Mouse (Mus musculus) forebrain, embryonic 16.5 days (tissue): ENCODE data around the gene Rpl21. TPM values are rescaled to one million over a fixed set of nuclear protein-coding genes. Genes with fewer than 3 reads are reported as not detected.
A peak's percentile ranks its signal among the peaks of the same experiment; 100 is the strongest.

ENCODE experiments used
- ATAC-seq: fragments of 200-750 bp; cut with Nextera tagmentation; 2 replicates; pipeline ENCODE4 v1.8.0; 2017; ENCODE audit warnings: mild to moderate bottlenecking, moderate library complexity
- H3K27ac ChIP-seq: fragments of 300-500 bp; sonication (generic); 2 replicates; pipeline ENCODE4 v1.5.1; 2014; ENCODE audit warnings: low read length, control low read depth
- H3K27me3 ChIP-seq: fragments of 300-500 bp; sonication (generic); replicated peaks from 2 replicates; pipeline ENCODE4 v1.6.1; 2014; ENCODE audit warnings: low read length; ENCODE audit not compliant: control insufficient read depth, insufficient read depth
- H3K36me3 ChIP-seq: fragments of 300-500 bp; sonication (generic); 2 replicates; pipeline ENCODE4 v1.6.1; 2014; ENCODE audit not compliant: control insufficient read depth, insufficient read depth
- H3K4me1 ChIP-seq: fragments of 300-500 bp; sonication (generic); replicated peaks from 2 replicates; pipeline ENCODE4 v1.6.1; 2014; ENCODE audit warnings: low read length; ENCODE audit not compliant: control insufficient read depth, insufficient read depth
- H3K4me2 ChIP-seq: fragments of 300-500 bp; sonication (generic); 2 replicates; pipeline ENCODE4 v1.6.1; 2014; ENCODE audit warnings: mild to moderate bottlenecking, low read length, control low read depth
- H3K4me3 ChIP-seq: fragments of 300-500 bp; sonication (generic); replicated peaks from 2 replicates; pipeline ENCODE4 v1.5.1; 2014; ENCODE audit warnings: mild to moderate bottlenecking, low read length, control low read depth
- H3K9ac ChIP-seq: fragments of 300-500 bp; sonication (generic); replicated peaks from 2 replicates; pipeline ENCODE4 v1.6.1; 2014; ENCODE audit warnings: low read depth, low read length, control low read depth
- H3K9me3 ChIP-seq: fragments of 300-500 bp; sonication (generic); 2 replicates; pipeline ENCODE4 v1.6.1; 2016; ENCODE audit warnings: low read length; ENCODE audit not compliant: control insufficient read depth
- WGBS: fragments of 180-500 bp; shearing (Covaris S2); extraction: QIAGEN DNeasy Blood & Tissue Kit; methylation state at CpG from one replicate; pipeline ENCODE4 v1.1.7; 2014; 5-methylcytosine and 5-hydroxymethylcytosine counted together
- polyA plus RNA-seq: library from polyadenylated mRNA; unstranded; fragments of >200 nt; fragmentation: Nextera tagmentation; extraction: Ambion mirVana; gene quantifications from 2 replicates; pipeline ENCODE4 v1.2.1, GENCODE M21; 2015

The Rpl21 gene
- polyA plus RNA-seq, 1 experiment from 2014 or later: 320 TPM

GRCm38 (mm10) chr5:146794853-146795252 lies 37.8 kb upstream of the Rpl21 start, which contains the start of gene Usp12:
Gene Usp12 (minus strand): TSS chr5:146795006.
- Histone ChIP-seq H3K9me3 (no peaks in the 10 kb centered on the region), H3K4me1 (peaks cover 28% of the 10 kb centered on the region), H3K4me2 (peak within 1 kb of the TSS; percentile 75), H3K4me3 (peak within 1 kb of the TSS; percentile 96), H3K27me3 (no peaks in the 10 kb centered on the region), H3K27ac (peak within 1 kb of the TSS; percentile 86), H3K36me3 (no peaks in the 10 kb centered on the region), H3K9ac (peak within 1 kb of the TSS; percentile 92)
- ATAC-seq: peak; percentile 97
- WGBS: under 1% methylated on average over 31 of the region's 51 CpGs

GRCm38 (mm10) chr5:146795728-146796127 lies 37.0 kb upstream of the Rpl21 start:
- Histone ChIP-seq H3K27ac (no peak overlapping the region), H3K4me3 (no peak overlapping the region), H3K9me3 (no peaks in the 10 kb centered on the region), H3K27me3 (no peaks in the 10 kb centered on the region), H3K36me3 (no peaks in the 10 kb centered on the region), H3K4me1 (peaks cover 26% of the 10 kb centered on the region), H3K4me2 (no peak overlapping the region), H3K9ac (no peak overlapping the region)
- ATAC-seq: no peak
- WGBS: 65% methylated on average over 13 of the region's 13 CpGs

DNA sequence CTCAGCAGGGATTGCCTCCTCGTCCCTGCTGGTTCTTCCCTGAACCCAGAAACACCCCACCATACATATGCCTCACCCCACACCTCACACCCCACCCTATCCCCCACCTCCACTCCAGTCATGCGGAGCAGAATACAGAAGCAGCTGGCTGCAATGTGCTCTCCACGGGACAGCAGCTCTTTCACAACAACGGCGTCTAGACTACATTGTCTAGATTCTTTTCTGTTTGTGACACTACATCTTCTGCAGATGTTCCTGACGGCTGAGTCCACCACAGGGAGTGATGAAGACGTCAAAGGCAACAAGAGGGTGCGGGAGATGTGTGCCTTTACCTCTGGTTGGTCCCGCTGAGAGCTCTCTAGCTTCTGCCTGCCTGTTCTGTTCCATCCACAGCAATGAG lies 34.7 kb upstream of the Rpl21 start:
- H3K4me3 ChIP-seq: no peak overlapping the region
- H3K27ac ChIP-seq: no peak overlapping the region
- no peaks in the 10 kb centered on the region for H3K36me3 ChIP-seq
- H3K9ac ChIP-seq: no peak overlapping the region
- peaks cover 2% of the 10 kb centered on the region; the same call in 1 of the 2 replicates for H3K9me3 ChIP-seq
- 54% methylated on average over 9 of the region's 9 CpGs for WGBS
- no peaks in the 10 kb centered on the region for H3K27me3 ChIP-seq
- H3K4me2 ChIP-seq: no peak overlapping the region
- no peak for ATAC-seq
- H3K4me1 ChIP-seq: peaks cover 10% of the 10 kb centered on the region

- Histone ChIP-seq H3K9ac (no peak overlapping the region), H3K27ac (no peak overlapping the region), H3K36me3 (no peaks in the 10 kb centered on the region), H3K9me3 (peaks cover 2% of the 10 kb centered on the region; the same call in 1 of the 2 replicates), H3K27me3 (no peaks in the 10 kb centered on the region), H3K4me1 (no peaks in the 10 kb centered on the region), H3K4me2 (no peak overlapping the region), H3K4me3 (no peak overlapping the region)
- 73% methylated on average over 8 of the region's 8 CpGs for WGBS
- no peak for ATAC-seq
Observed at GRCm38 (mm10) chr5:146806004-146806430, 26.7 kb upstream of the Rpl21 start.

DNA sequence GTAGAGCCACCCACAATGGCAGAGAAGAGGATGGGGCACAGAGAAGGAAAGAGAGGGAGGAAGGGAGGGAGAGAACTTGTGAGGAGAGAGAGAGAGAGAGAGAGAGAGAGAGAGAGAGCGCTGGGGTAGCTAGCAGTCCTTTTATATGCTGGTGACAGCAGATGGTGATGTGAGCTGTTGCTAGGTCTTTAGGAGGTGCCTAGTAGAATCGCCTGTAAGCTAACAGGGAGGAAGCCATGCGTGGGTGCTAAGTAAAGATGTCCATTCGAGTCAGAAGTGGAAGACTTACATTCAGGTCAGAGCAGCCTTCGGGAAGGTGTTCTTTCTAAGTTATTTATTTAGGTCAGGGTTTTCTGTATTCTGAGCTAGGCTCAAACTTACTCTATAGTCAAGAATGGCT lies 22.7 kb upstream of the Rpl21 start:
- H3K4me1 ChIP-seq: no peaks in the 10 kb centered on the region
- no peak for ATAC-seq

GRCm38 (mm10) chr5:146812866-146813265 lies 19.8 kb upstream of the Rpl21 start:
- H3K9me3 ChIP-seq: no peaks in the 10 kb centered on the region
- no peak overlapping the region for H3K27ac ChIP-seq
- no peaks in the 10 kb centered on the region for H3K4me1 ChIP-seq
- no peak overlapping the region for H3K4me3 ChIP-seq
- H3K9ac ChIP-seq: no peak overlapping the region
- no peak overlapping the region for H3K4me2 ChIP-seq
- WGBS: 86% methylated on average over 5 of the region's 5 CpGs
- no peaks in the 10 kb centered on the region for H3K36me3 ChIP-seq
- no peaks in the 10 kb centered on the region for H3K27me3 ChIP-seq
- no peak for ATAC-seq

More for the DNA sequence above, 22.7 kb upstream of the Rpl21 start:
- H3K9ac ChIP-seq: no peak overlapping the region
- no peaks in the 10 kb centered on the region for H3K9me3 ChIP-seq
- H3K27me3 ChIP-seq: no peaks in the 10 kb centered on the region
- H3K4me2 ChIP-seq: no peak overlapping the region
- no peak overlapping the region for H3K27ac ChIP-seq
- WGBS: 63% methylated on average over 5 of the region's 5 CpGs
- no peaks in the 10 kb centered on the region for H3K36me3 ChIP-seq
- no peak overlapping the region for H3K4me3 ChIP-seq

GRCm38 (mm10) chr5:146813421-146813820 lies 19.3 kb upstream of the Rpl21 start:
- no peak for ATAC-seq
- Histone ChIP-seq H3K27me3 (no peaks in the 10 kb centered on the region), H3K4me3 (no peak overlapping the region), H3K4me1 (no peaks in the 10 kb centered on the region), H3K9me3 (no peaks in the 10 kb centered on the region), H3K36me3 (no peaks in the 10 kb centered on the region), H3K9ac (no peak overlapping the region), H3K27ac (no peak overlapping the region), H3K4me2 (no peak overlapping the region)
- WGBS: 88% methylated on average over 4 of the region's 4 CpGs

DNA sequence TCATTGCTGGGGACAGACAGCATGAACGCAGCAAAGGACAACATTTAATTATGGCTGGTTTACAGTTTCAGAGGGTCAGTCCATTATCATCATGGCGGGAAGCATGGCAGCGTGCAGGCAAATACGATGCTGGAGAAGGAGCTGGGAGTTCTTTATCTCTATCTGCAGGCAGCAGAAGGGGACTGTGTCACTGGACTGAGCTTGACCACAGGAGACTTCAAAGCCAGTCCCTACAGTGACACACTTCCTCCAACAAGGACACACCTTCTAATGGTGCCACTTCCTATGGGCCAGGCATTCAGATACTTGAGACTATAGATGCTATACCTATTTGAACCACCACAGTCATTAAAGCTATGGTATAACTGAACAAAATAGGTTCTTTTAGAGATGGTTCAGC lies 17.3 kb upstream of the Rpl21 start:
- 85% methylated on average over 4 of the region's 4 CpGs for WGBS
- ATAC-seq: no peak
- H3K36me3 ChIP-seq: no peaks in the 10 kb centered on the region

DNA sequence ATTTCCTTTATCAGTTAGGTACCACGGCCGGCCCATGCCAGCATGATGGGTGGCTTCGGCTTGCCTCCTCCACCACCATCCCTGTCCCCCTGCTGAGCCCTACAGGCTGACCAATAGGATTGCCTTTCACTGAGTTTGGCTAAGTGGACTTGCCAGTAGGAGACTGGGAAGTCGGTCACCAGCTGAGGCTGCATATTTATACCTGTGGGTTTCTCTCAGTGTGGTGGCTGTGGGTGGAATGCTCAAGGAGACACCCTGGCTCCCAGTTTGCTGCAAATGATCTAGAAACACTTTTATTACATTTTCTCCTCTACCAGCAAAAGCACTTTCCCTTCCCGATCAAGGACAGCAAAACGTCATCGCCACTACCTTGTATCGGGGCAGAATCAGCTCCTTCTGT lies 15.1 kb upstream of the Rpl21 start:
- Histone ChIP-seq H3K36me3 (no peaks in the 10 kb centered on the region), H3K9me3 (no peaks in the 10 kb centered on the region), H3K27ac (no peak overlapping the region), H3K4me3 (no peak overlapping the region), H3K4me2 (no peak overlapping the region), H3K4me1 (no peaks in the 10 kb centered on the region), H3K9ac (no peak overlapping the region), H3K27me3 (no peaks in the 10 kb centered on the region)
- ATAC-seq: no peak
- 85% methylated on average over 8 of the region's 8 CpGs for WGBS

More for the DNA sequence above, 17.3 kb upstream of the Rpl21 start:
- Histone ChIP-seq H3K9me3 (no peaks in the 10 kb centered on the region), H3K27me3 (no peaks in the 10 kb centered on the region), H3K9ac (no peak overlapping the region), H3K4me1 (no peaks in the 10 kb centered on the region), H3K4me2 (no peak overlapping the region), H3K27ac (no peak overlapping the region), H3K4me3 (no peak overlapping the region)
